Mouse (Mus musculus) MEL (cell line): ENCODE measurements around the gene Ppil2. TPM values are rescaled to one million over a fixed set of nuclear protein-coding genes. Genes with fewer than 3 reads are reported as not detected.

ENCODE experiments used
- DNase-seq: peaks from one replicate; pipeline ENCODE4 v3.0.0; 2011; ENCODE audit warnings: low read depth, low spot score
- H3K27ac ChIP-seq: 2 replicates; pipeline ENCODE4 v1.5.1; 2012; ENCODE audit warnings: low read depth, mild to moderate bottlenecking, control low read depth, low read length, moderate library complexity; ENCODE audit not compliant: control insufficient read depth
- H3K27me3 ChIP-seq, 2 experiments: fragments of 150-350 bp in 1 of 2; sonication (generic) in 1 of 2; 2 replicates each; pipeline ENCODE4 v1.6.1; 2012; ENCODE audit warnings: low read length in 2 of 2, mild to moderate bottlenecking in 2 of 2, improper control_type of control experiment in 1 of 2, moderate library complexity in 1 of 2; ENCODE audit not compliant: insufficient read depth in 2 of 2, control insufficient read depth in 1 of 2
- H3K36me3 ChIP-seq, 2 experiments: 2 replicates each; pipeline ENCODE4 v1.6.1; 2012 to 2014; ENCODE audit warnings: low read length in 2 of 2, improper control_type of control experiment in 1 of 2, inconsistent platforms in 1 of 2, mild to moderate bottlenecking in 1 of 2; ENCODE audit not compliant: insufficient read depth in 2 of 2, control insufficient read depth in 1 of 2
- H3K4me1 ChIP-seq, 2 experiments: fragments of 150-350 bp in 1 of 2; sonication (generic) in 1 of 2; 2 replicates each; pipeline ENCODE4 v1.6.1; 2012; ENCODE audit warnings: low read length in 2 of 2, improper control_type of control experiment in 1 of 2, mild to moderate bottlenecking in 1 of 2; ENCODE audit not compliant: insufficient read depth in 2 of 2, control insufficient read depth in 1 of 2
- H3K4me3 ChIP-seq, 2 experiments: fragments of 150-350 bp in 1 of 2; sonication (generic) in 1 of 2; 2 replicates each; pipeline ENCODE4 v1.5.1; 2012; ENCODE audit warnings: low read depth in 2 of 2, low read length in 2 of 2, mild to moderate bottlenecking in 2 of 2, moderate library complexity in 2 of 2, control low read depth in 1 of 2, improper control_type of control experiment in 1 of 2; ENCODE audit not compliant: control insufficient read depth in 1 of 2, insufficient read depth in 1 of 2
- H3K79me2 ChIP-seq: 2 replicates; pipeline ENCODE4 v1.6.1; 2012; ENCODE audit warnings: mild to moderate bottlenecking, low read length, moderate library complexity; ENCODE audit not compliant: control insufficient read depth, poor library complexity, insufficient read depth
- H3K9ac ChIP-seq: 2 replicates; pipeline ENCODE4 v1.6.1; 2012; ENCODE audit warnings: low read depth, mild to moderate bottlenecking, control low read depth, low read length, moderate library complexity; ENCODE audit not compliant: control insufficient read depth, poor library complexity, severe bottlenecking
- H3K9me3 ChIP-seq: fragments of 150-350 bp; sonication (generic); replicated peaks from 2 replicates; pipeline ENCODE4 v1.6.1; 2012; ENCODE audit warnings: mild to moderate bottlenecking, low read length, improper control_type of control experiment, moderate library complexity; ENCODE audit not compliant: insufficient read depth
- CTCF ChIP-seq, 3 experiments: IDR thresholded peaks in 2 of 3; conservative IDR thresholded peaks in 1 of 3; 2 replicates each; pipeline ENCODE4 v1.5.1; 2011 to 2012; ENCODE audit warnings: low read length in 3 of 3, low read depth in 2 of 3, mild to moderate bottlenecking in 2 of 3, improper control_type of control experiment in 1 of 3, inconsistent platforms in 1 of 3, mixed read lengths in 1 of 3, moderate library complexity in 1 of 3; ENCODE audit not compliant: control insufficient read depth in 1 of 3, insufficient read depth in 1 of 3, poor library complexity in 1 of 3, severe bottlenecking in 1 of 3
- HCFC1 ChIP-seq: IDR thresholded peaks from 2 replicates; pipeline ENCODE4 v1.6.1; 2012; ENCODE audit warnings: low read depth, mild to moderate bottlenecking, inconsistent platforms, low read length, improper control_type of control experiment, moderate library complexity
- SMC3 ChIP-seq: IDR thresholded peaks from 2 replicates; pipeline ENCODE4 v1.6.1; 2011; ENCODE audit warnings: low read depth, low read length, improper control_type of control experiment
- ZC3H11A ChIP-seq: IDR thresholded peaks from 2 replicates; pipeline ENCODE4 v1.6.1; 2012; ENCODE audit warnings: low read depth, mild to moderate bottlenecking, inconsistent platforms, low read length, improper control_type of control experiment
- polyA plus RNA-seq, 2 experiments: library from polyadenylated mRNA; stranded (reverse) in 1 of 2; unstranded in 1 of 2; fragments of >175 nt in 1 of 2; fragments of >200 nt in 1 of 2; gene quantifications; 2 replicates each; pipeline versions ENCODE4 v1.2.1 to v1.2.4; 2012; ENCODE audit warnings: low replicate concordance in 2 of 2, low read depth in 1 of 2; ENCODE audit not compliant: insufficient read length in 2 of 2, insufficient read depth in 1 of 2, missing spikeins in 1 of 2
- total RNA-seq: library from RNA; depleted of rRNA; stranded (reverse); fragments of 300-350 nt; gene quantifications from 2 replicates; pipeline ENCODE4 v1.2.3, GENCODE M21; 2012; rRNA removed

Ppil2 gene
- total and polyA plus RNA-seq, 3 experiments = 62.9 to 81.2 TPM; not detected in 1

DNA sequence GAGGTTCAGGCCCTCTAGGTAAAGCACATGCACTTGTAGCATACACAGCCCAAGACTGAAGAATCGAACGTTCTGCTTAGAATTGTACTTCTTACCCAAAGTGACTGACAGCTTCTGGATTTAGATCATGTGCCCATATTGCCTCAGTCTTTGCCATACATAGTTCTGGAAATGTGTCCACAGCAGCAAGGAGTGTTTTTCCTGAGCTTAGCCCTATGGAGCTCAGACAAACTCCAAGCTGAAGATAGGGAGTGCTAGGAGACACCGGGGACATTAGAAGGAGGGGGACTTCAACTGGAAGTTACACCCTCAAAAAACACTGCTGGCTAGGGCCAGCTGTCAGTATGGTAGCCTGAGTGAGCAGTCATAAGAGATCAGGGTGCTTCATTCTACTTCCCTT is 70.3 kb downstream of the Ppil2 start:
- Histone ChIP-seq H3K27ac (no peak overlapping the region), H3K4me3 (no peak overlapping the region), H3K79me2 (no peaks in the 10 kb centered on the region), H3K27me3 (no peaks in the 10 kb centered on the region), H3K36me3 (peaks cover 0 to 30% of the 10 kb centered on the region in 2 experiments; a peak in 2 of 4 replicates), H3K9ac (no peak overlapping the region), H3K4me1 (no peaks in the 10 kb centered on the region), H3K9me3 (no peaks in the 10 kb centered on the region)
- no peak for TF ChIP-seq CTCF (IDR thresholded peaks at IDR 0.05 in 2 of 3, conservative IDR thresholded peaks at IDR 0.05 in 1 of 3; ENCODE audit: control insufficient read depth in 1 of 3, insufficient read depth in 1 of 3, low read depth in 2 of 3, low read length in 3 of 3, poor library complexity in 1 of 3, severe bottlenecking in 1 of 3)
- no peak for TF ChIP-seq ZC3H11A
- TF ChIP-seq SMC3 = no peak
- TF ChIP-seq HCFC1 = no peak
- no peak for DNase-seq

Other genes starting within 250 kb of the Ppil2 start
- gene Igll1, start 247.3 kb downstream of the Ppil2 start, total RNA-seq = not detected in 2 replicates
- gene Igll1, start 247.3 kb downstream of the Ppil2 start, polyA plus RNA-seq = not detected
- 49.9 and 50.5 TPM in 2 replicates for gene Top3b, start 240.5 kb downstream of the Ppil2 start, total RNA-seq
- 10 to 100 TPM in 1 of 2 experiments, not detected in 1; 93.2 TPM for gene Top3b, start 240.5 kb downstream of the Ppil2 start, polyA plus RNA-seq
- gene Vpreb1, start 240.4 kb downstream of the Ppil2 start, total RNA-seq = not detected in 2 replicates
- under 1 TPM in 1 of 2 experiments, not detected in 1; 0.33 TPM for gene Vpreb1, start 240.4 kb downstream of the Ppil2 start, polyA plus RNA-seq
- gene Ppm1f, start 214.8 kb downstream of the Ppil2 start, total RNA-seq = 28.6 and 30.6 TPM in 2 replicates
- 10 to 100 TPM in 1 of 2 experiments, not detected in 1; 28.3 TPM for gene Ppm1f, start 214.8 kb downstream of the Ppil2 start, polyA plus RNA-seq
- gene Mapk1, start 127.9 kb downstream of the Ppil2 start, total RNA-seq = 125 and 131 TPM in 2 replicates
- 100 to 1,000 TPM; 144 to 225 TPM for gene Mapk1, start 127.9 kb downstream of the Ppil2 start, polyA plus RNA-seq
- 0.42 and 0.46 TPM in 2 replicates for gene Ypel1, start 41.6 kb downstream of the Ppil2 start, total RNA-seq
- gene Ypel1, start 41.6 kb downstream of the Ppil2 start, polyA plus RNA-seq = 1 to 10 TPM in 1 of 2 experiments, not detected in 1; 1.1 TPM
- gene 2610318N02Rik, start 13.9 kb upstream of the Ppil2 start, total RNA-seq = 22.6 and 23.8 TPM in 2 replicates
- gene 2610318N02Rik, start 13.9 kb upstream of the Ppil2 start, polyA plus RNA-seq = 10 to 100 TPM in 1 of 2 experiments, not detected in 1; 80.6 TPM
- 246 and 263 TPM in 2 replicates for gene Sdf2l1, start 21.1 kb upstream of the Ppil2 start, total RNA-seq
- gene Sdf2l1, start 21.1 kb upstream of the Ppil2 start, polyA plus RNA-seq = 100 to 1,000 TPM in 1 of 2 experiments, not detected in 1; 249 TPM
- gene Ydjc, start 33.4 kb upstream of the Ppil2 start, total RNA-seq = 56.7 TPM in 2 replicates
- gene Ydjc, start 33.4 kb upstream of the Ppil2 start, polyA plus RNA-seq = 10 to 100 TPM in 1 of 2 experiments, not detected in 1; 68.5 TPM
- 3.4 and 4.9 TPM in 2 replicates for gene Ccdc116, start 36.0 kb upstream of the Ppil2 start, total RNA-seq
- gene Ccdc116, start 36.0 kb upstream of the Ppil2 start, polyA plus RNA-seq = 1 to 10 TPM in 1 of 2 experiments, not detected in 1; 7.9 TPM
- gene Ube2l3, start 91.4 kb upstream of the Ppil2 start, total RNA-seq = 137 and 166 TPM in 2 replicates
- 1,000 to 10,000 TPM in 1 of 2 experiments, 100 to 1,000 TPM in 1; 297 to 2,006 TPM for gene Ube2l3, start 91.4 kb upstream of the Ppil2 start, polyA plus RNA-seq
- 0.36 and 0.62 TPM in 2 replicates for gene Rimbp3, start 97.3 kb upstream of the Ppil2 start, total RNA-seq
- gene Rimbp3, start 97.3 kb upstream of the Ppil2 start, polyA plus RNA-seq = under 1 TPM in 1 of 2 experiments, not detected in 1; 0.35 TPM
- gene Hic2, start 122.3 kb upstream of the Ppil2 start, total RNA-seq = 5.8 and 5.9 TPM in 2 replicates
- 1 to 10 TPM in 1 of 2 experiments, not detected in 1; 9.5 TPM for gene Hic2, start 122.3 kb upstream of the Ppil2 start, polyA plus RNA-seq
- 2.6 and 3.3 TPM in 2 replicates for gene Tmem191c, start 164.8 kb upstream of the Ppil2 start, total RNA-seq
- gene Tmem191c, start 164.8 kb upstream of the Ppil2 start, polyA plus RNA-seq = 1 to 10 TPM in 1 of 2 experiments, not detected in 1; 7.5 TPM
- gene Serpind1, start 220.1 kb upstream of the Ppil2 start, total RNA-seq = not detected in 2 replicates
- gene Serpind1, start 220.1 kb upstream of the Ppil2 start, polyA plus RNA-seq = not detected